Mouse (Mus musculus): ENCODE measurements around the gene Rapgef2.

The Rapgef2 gene

GRCm38 (mm10) chr3:79283031-79283430, 3.3 kb downstream of the Rapgef2 start:
- DNase-seq (ENCODE audit: low read depth), result no peak

DNA sequence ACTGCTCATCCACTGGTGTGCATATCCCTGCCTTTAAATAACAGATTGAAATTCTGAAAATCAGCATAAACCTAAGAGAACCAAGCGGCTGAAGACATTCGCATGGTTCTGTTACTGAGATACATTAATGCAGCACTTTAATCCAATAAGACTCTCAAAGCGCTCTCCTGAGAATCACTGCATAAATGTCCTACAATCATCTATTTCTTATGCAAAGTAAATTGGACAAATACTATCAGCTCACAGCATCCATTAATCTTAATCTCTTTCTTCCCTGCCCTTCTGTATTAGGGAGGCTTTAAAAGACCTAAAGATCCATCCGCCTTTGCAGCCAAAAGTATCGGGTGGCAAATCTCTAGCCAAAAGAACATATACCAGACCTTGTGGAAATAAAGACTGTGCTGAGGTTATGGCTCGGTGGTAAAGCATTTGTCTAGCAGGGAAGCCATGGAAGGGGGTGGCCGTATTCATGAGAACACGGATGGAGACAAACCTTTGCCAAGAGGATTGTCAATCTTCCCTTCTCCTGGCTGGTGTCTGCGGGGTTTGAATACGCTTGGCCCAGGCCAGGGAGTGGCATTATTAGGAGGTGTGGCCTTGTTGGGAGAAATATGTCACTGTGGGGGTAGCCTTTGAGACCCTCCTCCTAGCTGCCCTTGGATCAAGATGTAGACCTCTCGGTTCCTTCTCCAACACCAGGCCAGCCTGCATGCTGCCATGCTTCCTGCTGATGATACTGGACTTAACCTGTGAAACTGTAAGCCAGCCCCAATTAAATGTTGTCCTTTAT, 10.3 kb downstream of the Rapgef2 start:
- DNase-seq (ENCODE audit: low read depth), result no peak

- no peak for DNase-seq (ENCODE audit: low read depth)
Measured at GRCm38 (mm10) chr3:79273350-79273749, 13.0 kb downstream of the Rapgef2 start.

GRCm38 (mm10) chr3:79272939-79273338, 13.4 kb downstream of the Rapgef2 start:
- DNase-seq (ENCODE audit: low read depth), result no peak

DNA sequence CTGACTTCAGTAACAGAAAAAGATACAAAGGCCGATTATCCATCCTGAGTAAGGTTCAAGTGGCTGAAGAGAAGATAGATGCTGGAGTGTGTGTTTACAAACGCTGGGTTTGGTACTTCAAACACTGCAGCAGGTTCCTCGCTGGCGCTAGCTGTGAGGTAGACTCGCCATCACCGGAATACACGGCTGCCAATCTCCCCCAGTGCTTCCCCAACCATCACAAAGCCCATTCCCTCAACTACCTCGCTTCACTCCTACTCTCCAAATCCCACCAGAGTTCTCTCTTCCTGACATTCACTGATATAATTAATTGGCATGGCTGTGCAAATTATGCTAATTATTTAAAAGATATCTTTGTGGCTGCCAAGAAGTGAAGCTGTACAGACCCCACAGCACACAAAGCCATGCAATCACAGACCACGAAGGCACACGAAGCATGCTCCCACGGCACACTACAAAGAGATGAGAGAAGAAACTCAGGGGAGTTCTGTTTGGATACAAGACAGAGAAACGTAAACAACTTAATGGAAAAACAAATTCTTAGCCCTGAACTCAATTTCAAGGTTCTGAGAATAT, 15.2 kb downstream of the Rapgef2 start:
- no peak for DNase-seq (ENCODE audit: low read depth)

DNA sequence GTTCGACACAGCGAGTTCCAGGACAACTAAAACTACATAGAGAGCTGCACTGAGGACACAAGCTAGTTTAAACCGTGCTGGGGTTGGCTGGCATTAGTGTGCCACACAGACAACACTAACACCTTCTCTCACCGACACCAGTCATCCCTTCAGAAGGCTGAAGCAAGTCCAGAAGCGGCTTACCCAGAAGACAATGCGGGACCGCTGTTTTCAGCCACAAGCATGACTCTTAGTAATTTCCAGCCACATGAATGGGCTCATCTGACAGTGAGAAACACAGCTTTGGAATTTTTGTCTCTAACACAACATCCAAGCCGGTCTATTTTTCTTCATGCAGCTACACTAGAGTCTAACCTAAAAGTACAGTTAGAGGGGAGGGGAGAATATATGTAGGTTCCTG, 16.4 kb downstream of the Rapgef2 start:
- no peak for DNase-seq (ENCODE audit: low read depth)

- no peak for DNase-seq (ENCODE audit: low read depth)
Measured at GRCm38 (mm10) chr3:79266976-79267375, 19.3 kb downstream of the Rapgef2 start.

DNA sequence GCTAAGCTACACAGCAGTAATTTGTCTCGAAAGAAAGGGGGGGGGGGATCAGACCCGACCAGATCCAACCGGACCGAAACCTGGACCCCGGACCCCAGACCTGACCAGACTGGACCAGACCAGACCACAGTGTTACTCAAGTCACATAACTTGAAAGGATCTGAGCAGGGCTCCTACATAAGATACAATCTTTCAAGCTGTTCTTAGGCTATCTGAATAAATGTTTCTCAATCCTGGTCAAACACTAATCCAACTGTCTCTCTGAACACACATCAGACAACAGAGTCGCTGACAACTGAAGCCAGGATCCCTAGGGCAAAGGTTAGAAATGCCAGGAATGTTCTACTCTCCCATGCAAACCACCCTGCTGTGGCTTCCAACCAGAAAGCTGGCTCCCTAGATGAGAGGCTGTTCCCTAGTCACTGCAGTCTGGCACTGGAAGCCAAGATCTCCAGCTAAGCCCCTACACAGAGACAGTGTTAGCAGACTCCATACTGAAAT, 24.5 kb downstream of the Rapgef2 start:
- no peak for DNase-seq (ENCODE audit: low read depth)

DNA sequence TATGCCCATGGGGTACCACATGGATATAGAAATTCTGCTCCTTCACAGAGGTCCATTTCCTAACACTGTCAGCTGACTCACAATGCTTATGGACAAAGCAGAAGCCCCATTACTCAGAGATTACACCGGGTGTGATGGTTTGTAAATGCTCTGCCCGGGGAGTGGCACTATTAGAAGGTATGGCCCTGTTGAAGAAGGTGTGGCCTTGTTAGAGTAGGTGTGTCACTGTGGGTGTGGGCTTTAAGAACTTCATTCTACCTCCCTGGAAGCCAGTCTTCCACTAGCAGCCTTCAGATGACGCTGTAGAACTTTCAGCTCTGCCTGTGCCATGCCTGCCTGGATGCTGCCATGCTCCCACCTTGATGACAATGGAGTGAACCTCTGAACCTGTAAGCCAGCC, 32.3 kb downstream of the Rapgef2 start:
- DNase-seq (ENCODE audit: low read depth), result no peak

- DNase-seq (ENCODE audit: low read depth), result no peak
Measured at GRCm38 (mm10) chr3:79253416-79253815, 32.9 kb downstream of the Rapgef2 start.

GRCm38 (mm10) chr3:79252921-79253394, 33.4 kb downstream of the Rapgef2 start:
- no peak for DNase-seq (ENCODE audit: low read depth)

DNA sequence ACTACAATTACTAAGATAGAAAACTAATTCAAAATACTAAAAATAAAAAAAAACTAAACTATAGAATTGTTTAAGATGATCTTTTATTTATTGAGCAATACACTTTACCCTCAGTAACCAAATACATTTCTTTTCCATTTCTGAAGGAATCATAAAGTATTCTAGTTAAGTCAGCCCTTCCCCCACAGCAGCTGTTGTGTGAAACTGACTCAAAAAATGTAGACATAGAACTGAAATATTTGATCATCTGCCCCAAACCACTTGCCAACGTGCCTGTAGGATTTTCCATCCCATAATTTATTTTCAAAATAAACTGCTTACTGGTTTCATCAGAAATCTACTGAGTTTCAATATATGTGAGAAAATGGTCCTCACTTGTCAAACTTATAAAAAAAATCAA, 36.4 kb downstream of the Rapgef2 start:
- DNase-seq (ENCODE audit: low read depth), result no peak

DNA sequence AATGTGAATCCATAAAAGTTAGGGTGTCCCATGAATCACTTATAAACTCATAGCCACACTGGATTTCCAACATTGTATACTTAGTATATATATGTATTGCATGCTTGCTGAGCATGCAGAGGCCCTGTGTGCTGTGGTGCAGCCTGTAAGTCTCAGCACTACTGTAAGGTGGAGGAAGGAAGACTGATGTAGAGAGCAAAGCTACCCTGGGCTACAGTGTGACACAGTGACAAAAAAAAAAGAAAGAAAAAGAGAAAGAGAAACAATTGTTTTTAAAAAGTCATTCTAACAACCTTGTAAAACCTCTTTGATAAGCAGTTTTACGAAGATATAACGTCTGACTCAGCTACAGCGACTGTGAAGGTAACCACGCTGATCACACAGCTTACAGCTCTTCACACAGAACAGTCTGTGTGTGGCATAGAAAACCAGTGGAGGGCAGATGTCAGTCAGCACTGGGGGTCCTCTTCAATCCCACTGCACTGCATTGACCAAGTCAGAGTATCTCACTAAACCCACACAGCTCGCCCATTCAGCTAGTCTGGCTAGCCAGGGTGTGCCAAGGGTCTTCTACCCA, 37.6 kb downstream of the Rapgef2 start:
- no peak for DNase-seq (ENCODE audit: low read depth)

- DNase-seq (ENCODE audit: low read depth), result no peak
Measured at GRCm38 (mm10) chr3:79248208-79248607, 38.1 kb downstream of the Rapgef2 start.

- DNase-seq (ENCODE audit: low read depth), result no peak
Measured at GRCm38 (mm10) chr3:79244347-79244746, 42.0 kb downstream of the Rapgef2 start.

- DNase-seq (ENCODE audit: low read depth), result no peak
Measured at GRCm38 (mm10) chr3:79242922-79243705, 43.2 kb downstream of the Rapgef2 start.

GRCm38 (mm10) chr3:79242298-79242697, 44.0 kb downstream of the Rapgef2 start:
- DNase-seq (ENCODE audit: low read depth), result no peak

- no peak for DNase-seq (ENCODE audit: low read depth)
Measured at GRCm38 (mm10) chr3:79239066-79239462, 47.3 kb downstream of the Rapgef2 start.

GRCm38 (mm10) chr3:79238456-79239065, 47.8 kb downstream of the Rapgef2 start:
- no peak for DNase-seq (ENCODE audit: low read depth)

DNA sequence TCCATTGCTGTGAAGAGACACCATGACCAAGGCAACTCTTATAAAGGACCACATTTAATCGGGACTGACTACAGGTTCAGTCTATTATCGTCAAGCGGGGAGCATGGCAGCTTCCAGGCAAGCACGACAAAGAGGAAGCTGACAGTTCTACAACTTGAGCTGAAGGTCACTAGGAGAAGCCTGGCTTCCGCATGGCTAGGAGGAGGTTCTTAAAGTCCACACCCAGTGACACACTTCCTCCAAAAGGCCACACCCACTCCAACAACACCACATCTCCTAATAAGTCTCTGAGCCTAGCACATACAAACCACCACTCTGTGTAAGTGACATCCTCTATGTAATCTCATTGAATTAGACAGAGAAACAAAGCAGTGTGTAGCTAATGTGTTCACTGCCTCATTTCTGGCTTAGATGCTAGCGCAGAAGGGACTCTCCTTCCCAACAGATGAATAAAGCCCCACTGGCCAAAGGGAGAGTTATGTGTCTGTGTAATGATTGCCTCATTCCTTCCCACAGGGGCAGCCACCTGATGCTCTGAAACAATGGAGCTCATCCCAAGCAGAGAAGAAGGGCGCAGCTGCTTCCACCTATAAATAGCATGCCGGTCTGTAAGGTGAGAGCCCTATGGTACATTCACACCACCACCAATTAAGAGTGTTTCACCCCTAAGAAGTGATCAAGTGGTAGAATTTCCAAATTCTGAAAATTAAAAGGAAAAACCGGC, 48.5 kb downstream of the Rapgef2 start:
- no peak for DNase-seq (ENCODE audit: low read depth)

GRCm38 (mm10) chr3:79234485-79234884, 51.8 kb downstream of the Rapgef2 start:
- no peak for DNase-seq (ENCODE audit: low read depth)
